Mouse (Mus musculus) midbrain, embryonic 12.5 days (tissue): Measurements from ENCODE around the gene Mucl2. TPM values are rescaled to one million over a fixed set of nuclear protein-coding genes. Genes with fewer than 3 reads are reported as not detected.
"Not testable (repeated sequence)": the region's sequence is repeated elsewhere in the genome, so short reads cannot be mapped to it uniquely, and the experiment has no call there.

ENCODE experiments used
- ATAC-seq: fragments of 200-750 bp; cut with Nextera tagmentation; 2 replicates; pipeline ENCODE4 v1.8.0; 2017; ENCODE audit warnings: low read depth, moderate TSS enrichment, moderate library complexity; ENCODE audit not compliant: low FRiP score
- H3K27ac ChIP-seq: fragments of 300-500 bp; sonication (generic); replicated peaks from 2 replicates; pipeline ENCODE4 v1.5.1; 2016; ENCODE audit warnings: mild to moderate bottlenecking
- H3K27me3 ChIP-seq: fragments of 300-500 bp; sonication (generic); 2 replicates; pipeline ENCODE4 v1.6.1; 2016; ENCODE audit warnings: mild to moderate bottlenecking
- H3K36me3 ChIP-seq: fragments of 300-500 bp; sonication (generic); 2 replicates; pipeline ENCODE4 v1.6.1; 2016
- H3K4me1 ChIP-seq: fragments of 300-500 bp; sonication (generic); 2 replicates; pipeline ENCODE4 v1.6.1; 2016
- H3K4me2 ChIP-seq: fragments of 300-500 bp; sonication (generic); replicated peaks from 2 replicates; pipeline ENCODE4 v1.6.1; 2016; ENCODE audit warnings: mild to moderate bottlenecking, moderate library complexity
- H3K4me3 ChIP-seq: fragments of 300-500 bp; sonication (generic); 2 replicates; pipeline ENCODE4 v1.5.1; 2016; ENCODE audit warnings: mild to moderate bottlenecking
- H3K9ac ChIP-seq: fragments of 300-500 bp; sonication (generic); replicated peaks from 2 replicates; pipeline ENCODE4 v1.6.1; 2016; ENCODE audit warnings: mild to moderate bottlenecking, moderate library complexity
- H3K9me3 ChIP-seq: fragments of 300-500 bp; sonication (generic); 2 replicates; pipeline ENCODE4 v1.6.1; 2016; ENCODE audit warnings: mild to moderate bottlenecking
- WGBS: fragments of 180-500 bp; shearing (Covaris S2); methylation state at CpG from one replicate; pipeline ENCODE4 v1.1.7; 2016; 5-methylcytosine and 5-hydroxymethylcytosine counted together
- microRNA-seq: library from miRNA; unstranded; fragments of <30 nt; microRNA quantifications from one replicate; pipeline ENCODE4, GENCODE M21; 2017
- polyA plus RNA-seq: library from polyadenylated mRNA; unstranded; fragments of >200 nt; fragmentation: Nextera tagmentation; extraction: Ambion mirVana; gene quantifications from 2 replicates; pipeline ENCODE4 v1.2.1, GENCODE M21; 2016

Gene Mucl2
- not detected in 2 replicates for polyA plus RNA-seq

GRCm38 (mm10) chr15:103899212-103899611 is at the start of gene Mucl2:
TSS of gene Mucl2 (minus strand) at chr15:103899312.
- ATAC-seq: no peak
- Histone ChIP-seq H3K27ac (no peak within 1 kb of the TSS), H3K4me1 (no peaks in the 10 kb centered on the region), H3K27me3 (no peaks in the 10 kb centered on the region), H3K36me3 (no peaks in the 10 kb centered on the region), H3K4me3 (no peak within 1 kb of the TSS), H3K9ac (no peak within 1 kb of the TSS), H3K4me2 (no peak within 1 kb of the TSS), H3K9me3 (no peaks in the 10 kb centered on the region)
- WGBS: 84% methylated on average over 1 of the region's 1 CpGs

GRCm38 (mm10) chr15:103913061-103913460 is 13.9 kb upstream of the Mucl2 start:
- H3K4me2 ChIP-seq, ATAC-seq, H3K36me3 ChIP-seq, H3K4me1 ChIP-seq, H3K9ac ChIP-seq, H3K27ac ChIP-seq, H3K9me3 ChIP-seq, H3K27me3 ChIP-seq, H3K4me3 ChIP-seq: not testable (repeated sequence)
- WGBS: 48% methylated on average over 1 of the region's 1 CpGs

Small RNA genes within 50 kb of the gene (microRNA-seq; reads per million reads assigned to microRNA genes)
- not detected for gene Gm22852

Other genes starting within 250 kb of the Mucl2 start
- not detected in 2 replicates for gene Mucl1, start 143.8 kb downstream of the Mucl2 start, polyA plus RNA-seq